ENCODE assay signal across 10 mouse cellular contexts in the genomic region with DNA sequence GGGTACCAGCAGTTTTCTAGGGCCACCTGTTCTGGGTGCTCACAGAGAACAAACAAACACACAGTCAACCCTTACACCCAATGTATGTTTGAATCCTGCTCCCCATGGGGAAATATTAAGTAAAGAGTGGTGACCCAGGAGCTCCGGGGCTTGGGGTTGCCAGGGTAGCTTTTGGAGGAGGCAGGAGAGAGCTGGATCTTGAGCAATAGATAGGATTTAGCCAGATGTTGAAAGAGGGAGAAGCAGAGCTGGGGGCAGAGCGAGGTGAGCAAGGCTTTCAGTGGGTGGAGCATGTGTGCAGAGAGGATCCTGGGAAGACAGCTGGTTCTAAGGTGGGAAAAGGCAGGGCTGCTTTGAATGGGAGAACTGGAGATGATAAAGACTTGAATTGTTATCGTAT. TPM values are rescaled to one million over a fixed set of nuclear protein-coding genes. Genes with fewer than 3 reads are reported as not detected.
DNase-seq lines count a peak whose midpoint lies in the region; ATAC-seq and TF ChIP-seq lines count a peak whose summit lies in the region.
"Had no signal": no experiment of that assay in that cellular context is flagged by ENCODE, and none has a peak within 500 bp of the region (broad histone marks: within the 10 kb centered on the region; RNA-seq: fewer than 3 reads in every experiment).

No protein-coding gene starts in this region.

- WGBS in heart, postnatal 0 days = 84% methylated on average over 3 of the region's 3 CpGs
- 87% methylated on average over 3 of the region's 3 CpGs for WGBS in spleen, adult 2 months
- WGBS in liver, embryonic 16.5 days (ENCODE audit: insufficient replicate concordance) = 51% methylated on average over 3 of the region's 3 CpGs
- WGBS in forebrain, embryonic 16.5 days = 85% methylated on average over 3 of the region's 3 CpGs

- no peaks in the 10 kb centered on the region for H3K27me3 ChIP-seq in heart, postnatal 0 days (ENCODE audit: control insufficient read depth, insufficient read depth, low read length)
- H3K27me3 ChIP-seq in spleen, adult 2 months (ENCODE audit: control insufficient read depth, insufficient read depth, low read length) = no peaks in the 10 kb centered on the region
- H3K27me3 ChIP-seq in liver, embryonic 16.5 days (ENCODE audit: control insufficient read depth, insufficient read depth, low read depth, low read length) = no peaks in the 10 kb centered on the region
- no peaks in the 10 kb centered on the region for H3K27me3 ChIP-seq in forebrain, embryonic 16.5 days (replicated peaks; ENCODE audit: control insufficient read depth, insufficient read depth, low read length)
- H3K27me3 ChIP-seq: neural tube, embryonic 15.5 days; Patski had no signal

- DNase-seq in heart, postnatal 0 days (ENCODE audit: low spot score) = no peak
- DNase-seq in heart, postnatal 10 days = no peak
- no peak for DNase-seq in spleen, adult 2 months (ENCODE audit: low read depth in 1 of 2, low spot score in 2 of 2)
- DNase-seq in spleen, adult 18-20 months = no peak
- DNase-seq in right cerebral cortex, postnatal 25 days = no peak
- DNase-seq: thymus, postnatal 4 days had no signal

- H3K36me3 ChIP-seq in heart, postnatal 0 days (replicated peaks; ENCODE audit: control insufficient read depth, insufficient read depth, low read length) = no peaks in the 10 kb centered on the region
- no peaks in the 10 kb centered on the region for H3K36me3 ChIP-seq in spleen, adult 2 months (ENCODE audit: control insufficient read depth, insufficient read depth, low read length)
- H3K36me3 ChIP-seq in liver, embryonic 16.5 days (ENCODE audit: control insufficient read depth, insufficient read depth) = no peaks in the 10 kb centered on the region
- no peaks in the 10 kb centered on the region for H3K36me3 ChIP-seq in forebrain, embryonic 16.5 days (ENCODE audit: control insufficient read depth, insufficient read depth)
- H3K36me3 ChIP-seq: neural tube, embryonic 15.5 days had no signal

- peaks cover 16% of the 10 kb centered on the region for H3K4me1 ChIP-seq in heart, postnatal 0 days (ENCODE audit: control insufficient read depth, insufficient read depth)
- peaks cover 4% of the 10 kb centered on the region; the same call in 1 of the 2 replicates for H3K4me1 ChIP-seq in spleen, adult 2 months (ENCODE audit: control insufficient read depth, insufficient read depth, insufficient read length)
- H3K4me1 ChIP-seq in liver, embryonic 16.5 days (ENCODE audit: control insufficient read depth, low read depth, low read length) = no peaks in the 10 kb centered on the region
- H3K4me1 ChIP-seq in forebrain, embryonic 16.5 days (replicated peaks; ENCODE audit: control insufficient read depth, insufficient read depth, low read length) = no peaks in the 10 kb centered on the region
- H3K4me1 ChIP-seq: neural tube, embryonic 15.5 days had no signal

- TF ChIP-seq EP300 in heart, postnatal 0 days (IDR thresholded peaks at IDR 0.05; ENCODE audit: low read depth) = no peak

- no peaks in the 10 kb centered on the region for H3K9me3 ChIP-seq in heart, postnatal 0 days (replicated peaks; ENCODE audit: control insufficient read depth, low read length)
- H3K9me3 ChIP-seq in liver, embryonic 16.5 days (replicated peaks; ENCODE audit: control insufficient read depth, low read length) = no peaks in the 10 kb centered on the region
- no peaks in the 10 kb centered on the region for H3K9me3 ChIP-seq in forebrain, embryonic 16.5 days (ENCODE audit: control insufficient read depth, low read length)
- H3K9me3 ChIP-seq: neural tube, embryonic 15.5 days had no signal

- H3K27ac ChIP-seq in heart, postnatal 0 days (ENCODE audit: low read depth) = peak overlapping the region; percentile 82
- peak overlapping the region; percentile 30; the same call in 1 of the 2 replicates for H3K27ac ChIP-seq in spleen, adult 2 months (ENCODE audit: insufficient read depth, low read length)
- H3K27ac ChIP-seq in liver, embryonic 16.5 days (ENCODE audit: low read length) = peak overlapping the region; percentile 62
- H3K27ac ChIP-seq in forebrain, embryonic 16.5 days (ENCODE audit: low read length) = no peak overlapping the region
- H3K27ac ChIP-seq: neural tube, embryonic 15.5 days had no signal

- no peak overlapping the region for H3K9ac ChIP-seq in heart, postnatal 0 days (replicated peaks; ENCODE audit: low read depth, low read length)
- no peak overlapping the region for H3K9ac ChIP-seq in liver, embryonic 16.5 days (ENCODE audit: low read depth, low read length)
- no peak overlapping the region for H3K9ac ChIP-seq in forebrain, embryonic 16.5 days (replicated peaks; ENCODE audit: low read depth, low read length)
- H3K9ac ChIP-seq: neural tube, embryonic 15.5 days had no signal

- no peak for TF ChIP-seq CTCF in heart, postnatal 0 days (IDR thresholded peaks at IDR 0.05; ENCODE audit: low read depth)
- no peak for TF ChIP-seq CTCF in spleen, adult 2 months (IDR thresholded peaks at IDR 0.05; ENCODE audit: extremely low read depth, insufficient read depth, insufficient read length, insufficient replicate concordance)

- no peak for ATAC-seq in heart, postnatal 0 days (ENCODE audit: insufficient read depth, low read depth)
- ATAC-seq in liver, embryonic 16.5 days (ENCODE audit: low read depth) = no peak
- ATAC-seq in forebrain, embryonic 16.5 days = no peak
- ATAC-seq: Patski had no signal

- H3K4me2 ChIP-seq in heart, postnatal 0 days (ENCODE audit: low read depth, low read length) = no peak overlapping the region
- H3K4me2 ChIP-seq in liver, embryonic 16.5 days (ENCODE audit: low read depth, low read length) = no peak overlapping the region
- no peak overlapping the region for H3K4me2 ChIP-seq in forebrain, embryonic 16.5 days (ENCODE audit: low read length)
- H3K4me2 ChIP-seq: neural tube, embryonic 15.5 days had no signal

- intact Hi-C loops in heart, postnatal 10 days (cut with DNase I) = loop anchor here (5.0 kb wide), 1 partner anchor 64 kb away; a partner anchor contains a TSS

- no peak for TF ChIP-seq POLR2A in spleen, adult 2 months (IDR thresholded peaks at IDR 0.05; ENCODE audit: low read depth, low read length)

- H3K4me3 ChIP-seq in heart, postnatal 0 days (ENCODE audit: low read depth, low read length) = no peak overlapping the region
- no peak overlapping the region for H3K4me3 ChIP-seq in spleen, adult 2 months (ENCODE audit: extremely low read depth, insufficient read depth, insufficient read length)
- H3K4me3 ChIP-seq in liver, embryonic 16.5 days (ENCODE audit: low read depth, low read length) = no peak overlapping the region
- no peak overlapping the region for H3K4me3 ChIP-seq in forebrain, embryonic 16.5 days (replicated peaks; ENCODE audit: low read length)
- H3K4me3 ChIP-seq: neural tube, embryonic 15.5 days had no signal

RNA-seq across cellular contexts. Expression of a gene that starts 59.9 kb away (rescaled TPM):
- 12.8 and 18.5 TPM in 2 replicates for total RNA-seq in heart, postnatal 0 days (2014; rRNA removed; ENCODE audit: low replicate concordance)
- polyA plus RNA-seq in heart, postnatal 0 days (2015; fragmentation: Nextera tagmentation; extraction: Ambion mirVana) = 1.6 and 2.7 TPM in 2 replicates
- total RNA-seq in heart, postnatal 10 days (2021) = 1 to 10 TPM; 1.8 to 3.3 TPM
- polyA plus RNA-seq in spleen, adult 2 months (2012; rRNA removed) = 9.4 and 9.7 TPM in 2 replicates
- 1.1 and 1.6 TPM in 2 replicates for polyA plus RNA-seq in liver, embryonic 16.5 days (2015; fragmentation: Nextera tagmentation; extraction: Ambion mirVana)
- polyA plus RNA-seq in forebrain, embryonic 16.5 days (2015; fragmentation: Nextera tagmentation; extraction: Ambion mirVana) = 1.9 and 2.4 TPM in 2 replicates
